Mouse (Mus musculus): ENCODE data around the gene Ash1l. TPM values are rescaled to one million over a fixed set of nuclear protein-coding genes. Genes with fewer than 3 reads are reported as not detected.

The Ash1l gene
- total and polyA plus RNA-seq, 2 experiments = 3.9 to 11.8 TPM

GRCm38 (mm10) chr3:88923989-88924591 lies 26.3 kb upstream of the Ash1l start:
- 83% methylated on average over 8 of the region's 8 CpGs for WGBS
- H3K79me2 ChIP-seq (ENCODE audit: control insufficient read depth, insufficient read depth, low read length) = no peaks in the 10 kb centered on the region
- no peak for TF ChIP-seq CTCF (IDR thresholded peaks at IDR 0.05; ENCODE audit: low read depth, low read length)
- TF ChIP-seq POLR2A (IDR thresholded peaks at IDR 0.05; ENCODE audit: extremely low read depth, insufficient read depth, low read length) = no peak
- H3K36me3 ChIP-seq (ENCODE audit: control insufficient read depth, insufficient read depth, low read length) = peaks cover 36% of the 10 kb centered on the region
- no peaks in the 10 kb centered on the region for H3K27me3 ChIP-seq (ENCODE audit: control insufficient read depth, insufficient read depth, low read length)
- H3K4me3 ChIP-seq (ENCODE audit: insufficient read depth, low read depth, low read length) = no peak overlapping the region
- H3K4me1 ChIP-seq (ENCODE audit: control insufficient read depth, insufficient read depth, low read length) = no peaks in the 10 kb centered on the region
- no peak for DNase-seq (ENCODE audit: extremely low read depth, low read depth, low spot score)
- H3K9ac ChIP-seq (ENCODE audit: low read depth, low read length) = no peak overlapping the region
- H3K27ac ChIP-seq (replicated peaks; ENCODE audit: insufficient read depth, low read depth, low read length) = no peak overlapping the region

DNA sequence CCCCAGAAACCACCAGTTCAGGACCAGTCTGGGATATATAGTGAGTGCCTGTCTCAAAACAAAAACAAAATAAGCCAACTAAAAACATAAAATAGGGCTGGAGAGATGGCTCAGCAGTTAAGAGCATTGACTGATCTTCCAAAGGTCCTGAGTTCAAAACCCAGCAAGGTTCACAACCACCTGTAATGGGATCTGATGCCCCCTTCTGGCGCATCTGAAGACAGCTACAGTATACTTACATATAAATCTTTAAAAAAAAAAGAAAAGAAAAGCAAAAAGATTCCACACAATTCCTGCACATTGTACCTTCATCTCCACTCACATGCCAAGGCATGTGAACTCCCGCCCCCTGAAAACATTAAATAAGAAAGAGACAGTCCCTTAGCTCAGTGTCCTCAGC lies 24.8 kb upstream of the Ash1l start:
- Histone ChIP-seq H3K27ac (replicated peaks; ENCODE audit: insufficient read depth, low read depth, low read length) (no peak overlapping the region), H3K79me2 (ENCODE audit: control insufficient read depth, insufficient read depth, low read length) (no peaks in the 10 kb centered on the region), H3K9ac (ENCODE audit: low read depth, low read length) (no peak overlapping the region), H3K36me3 (ENCODE audit: control insufficient read depth, insufficient read depth, low read length) (peaks cover 46% of the 10 kb centered on the region), H3K27me3 (ENCODE audit: control insufficient read depth, insufficient read depth, low read length) (no peaks in the 10 kb centered on the region), H3K4me1 (ENCODE audit: control insufficient read depth, insufficient read depth, low read length) (no peaks in the 10 kb centered on the region), H3K4me3 (ENCODE audit: insufficient read depth, low read depth, low read length) (no peak overlapping the region)
- DNase-seq (ENCODE audit: extremely low read depth, low read depth, low spot score) = no peak
- TF ChIP-seq POLR2A (IDR thresholded peaks at IDR 0.05; ENCODE audit: extremely low read depth, insufficient read depth, low read length) = no peak
- TF ChIP-seq CTCF (IDR thresholded peaks at IDR 0.05; ENCODE audit: low read depth, low read length) = no peak
- WGBS = 94% methylated on average over 2 of the region's 2 CpGs

DNA sequence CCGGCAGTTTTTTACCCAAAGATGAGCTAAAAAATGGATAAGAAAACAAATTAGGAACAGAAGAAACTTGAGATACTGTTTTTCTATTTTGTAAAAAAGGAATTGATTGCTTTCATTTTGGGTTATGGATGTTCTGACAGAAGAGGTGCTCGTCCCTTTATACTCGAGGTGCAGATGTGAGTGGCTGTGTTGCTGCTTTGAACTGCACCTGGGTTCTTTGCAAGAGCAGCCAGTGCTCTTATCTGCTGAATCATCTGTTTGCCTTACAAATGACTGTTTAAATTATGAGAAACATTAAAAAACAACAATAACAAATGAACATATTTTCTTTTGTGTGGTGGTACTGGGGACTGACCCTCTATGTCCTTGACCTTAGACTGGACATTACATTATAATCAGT lies 20.9 kb upstream of the Ash1l start:
- no peak for DNase-seq (ENCODE audit: extremely low read depth, low read depth, low spot score)
- Histone ChIP-seq H3K27ac (replicated peaks; ENCODE audit: insufficient read depth, low read depth, low read length) (no peak overlapping the region), H3K27me3 (ENCODE audit: control insufficient read depth, insufficient read depth, low read length) (no peaks in the 10 kb centered on the region), H3K36me3 (ENCODE audit: control insufficient read depth, insufficient read depth, low read length) (peaks cover 32% of the 10 kb centered on the region), H3K4me1 (ENCODE audit: control insufficient read depth, insufficient read depth, low read length) (peaks cover 2% of the 10 kb centered on the region; the same call in 1 of the 2 replicates), H3K9ac (ENCODE audit: low read depth, low read length) (no peak overlapping the region), H3K4me3 (ENCODE audit: insufficient read depth, low read depth, low read length) (no peak overlapping the region), H3K79me2 (ENCODE audit: control insufficient read depth, insufficient read depth, low read length) (no peaks in the 10 kb centered on the region)
- TF ChIP-seq CTCF (IDR thresholded peaks at IDR 0.05; ENCODE audit: low read depth, low read length) (no peak), POLR2A (IDR thresholded peaks at IDR 0.05; ENCODE audit: extremely low read depth, insufficient read depth, low read length) (no peak)
- 86% methylated on average over 3 of the region's 3 CpGs for WGBS

GRCm38 (mm10) chr3:88939071-88939470 lies 11.4 kb upstream of the Ash1l start:
- Histone ChIP-seq H3K79me2 (ENCODE audit: control insufficient read depth, insufficient read depth, low read length) (no peaks in the 10 kb centered on the region; the same call in 1 of the 2 replicates), H3K36me3 (ENCODE audit: control insufficient read depth, insufficient read depth, low read length) (peaks cover 5% of the 10 kb centered on the region), H3K9ac (ENCODE audit: low read depth, low read length) (no peak overlapping the region), H3K27me3 (ENCODE audit: control insufficient read depth, insufficient read depth, low read length) (no peaks in the 10 kb centered on the region), H3K27ac (replicated peaks; ENCODE audit: insufficient read depth, low read depth, low read length) (no peak overlapping the region), H3K4me3 (ENCODE audit: insufficient read depth, low read depth, low read length) (no peak overlapping the region), H3K4me1 (ENCODE audit: control insufficient read depth, insufficient read depth, low read length) (peaks cover 5% of the 10 kb centered on the region)
- DNase-seq (ENCODE audit: extremely low read depth, low read depth, low spot score) = no peak
- TF ChIP-seq CTCF (IDR thresholded peaks at IDR 0.05; ENCODE audit: low read depth, low read length) = no peak
- TF ChIP-seq POLR2A (IDR thresholded peaks at IDR 0.05; ENCODE audit: extremely low read depth, insufficient read depth, low read length) = no peak
- WGBS = 96% methylated on average over 10 of the region's 10 CpGs

- H3K27ac ChIP-seq (replicated peaks; ENCODE audit: insufficient read depth, low read depth, low read length) = no peak overlapping the region
- H3K9ac ChIP-seq (ENCODE audit: low read depth, low read length) = no peak overlapping the region
- no peaks in the 10 kb centered on the region; the same call in 1 of the 2 replicates for H3K79me2 ChIP-seq (ENCODE audit: control insufficient read depth, insufficient read depth, low read length)
- peak; percentile 59 for DNase-seq (ENCODE audit: extremely low read depth, low read depth, low spot score)
- 70% methylated on average over 3 of the region's 3 CpGs for WGBS
- peaks cover 5% of the 10 kb centered on the region for H3K4me1 ChIP-seq (ENCODE audit: control insufficient read depth, insufficient read depth, low read length)
- H3K27me3 ChIP-seq (ENCODE audit: control insufficient read depth, insufficient read depth, low read length) = no peaks in the 10 kb centered on the region
- H3K4me3 ChIP-seq (ENCODE audit: insufficient read depth, low read depth, low read length) = no peak overlapping the region
- H3K36me3 ChIP-seq (ENCODE audit: control insufficient read depth, insufficient read depth, low read length) = peaks cover 5% of the 10 kb centered on the region
- TF ChIP-seq CTCF (IDR thresholded peaks at IDR 0.05; ENCODE audit: low read depth, low read length) = peak; percentile 36
- TF ChIP-seq POLR2A (IDR thresholded peaks at IDR 0.05; ENCODE audit: extremely low read depth, insufficient read depth, low read length) = no peak
Measured at GRCm38 (mm10) chr3:88939749-88940148, 10.7 kb upstream of the Ash1l start.

GRCm38 (mm10) chr3:88942316-88942880 lies 8.0 kb upstream of the Ash1l start:
- Histone ChIP-seq H3K4me1 (ENCODE audit: control insufficient read depth, insufficient read depth, low read length) (peaks cover 5% of the 10 kb centered on the region), H3K4me3 (ENCODE audit: insufficient read depth, low read depth, low read length) (no peak overlapping the region), H3K36me3 (ENCODE audit: control insufficient read depth, insufficient read depth, low read length) (peaks cover 3% of the 10 kb centered on the region), H3K27me3 (ENCODE audit: control insufficient read depth, insufficient read depth, low read length) (no peaks in the 10 kb centered on the region), H3K27ac (replicated peaks; ENCODE audit: insufficient read depth, low read depth, low read length) (no peak overlapping the region), H3K9ac (ENCODE audit: low read depth, low read length) (no peak overlapping the region), H3K79me2 (ENCODE audit: control insufficient read depth, insufficient read depth, low read length) (peaks cover 5% of the 10 kb centered on the region; the same call in 1 of the 2 replicates)
- 88% methylated on average over 10 of the region's 10 CpGs for WGBS
- DNase-seq (ENCODE audit: extremely low read depth, low read depth, low spot score) = no peak
- TF ChIP-seq POLR2A (IDR thresholded peaks at IDR 0.05; ENCODE audit: extremely low read depth, insufficient read depth, low read length) = no peak

All from liver, adult 2 months (tissue).